Mouse (Mus musculus) layer of hippocampus, postnatal 14 days (tissue): ENCODE results near the gene Gm49450. TPM values are rescaled to one million over a fixed set of nuclear protein-coding genes. Genes with fewer than 3 reads are reported as not detected.
A peak's percentile ranks its signal among the peaks of the same experiment; 100 is the strongest.
"Not testable (repeated sequence)": the region's sequence is repeated elsewhere in the genome, so short reads cannot be mapped to it uniquely, and the experiment has no call there.

ENCODE experiments used
- DNase-seq, 2 experiments: peaks; one replicate each; pipeline ENCODE4 v3.0.0; 2021 to 2022; ENCODE audit warnings: low spot score in 2 of 2, mixed read lengths in 1 of 2
- total RNA-seq, 2 experiments: library from RNA; stranded (reverse); gene quantifications; 2 replicates each; pipeline ENCODE4 v1.2.3; 2021

The Gm49450 gene
- total RNA-seq, 2 experiments from 2014 or later = not detected

DNA sequence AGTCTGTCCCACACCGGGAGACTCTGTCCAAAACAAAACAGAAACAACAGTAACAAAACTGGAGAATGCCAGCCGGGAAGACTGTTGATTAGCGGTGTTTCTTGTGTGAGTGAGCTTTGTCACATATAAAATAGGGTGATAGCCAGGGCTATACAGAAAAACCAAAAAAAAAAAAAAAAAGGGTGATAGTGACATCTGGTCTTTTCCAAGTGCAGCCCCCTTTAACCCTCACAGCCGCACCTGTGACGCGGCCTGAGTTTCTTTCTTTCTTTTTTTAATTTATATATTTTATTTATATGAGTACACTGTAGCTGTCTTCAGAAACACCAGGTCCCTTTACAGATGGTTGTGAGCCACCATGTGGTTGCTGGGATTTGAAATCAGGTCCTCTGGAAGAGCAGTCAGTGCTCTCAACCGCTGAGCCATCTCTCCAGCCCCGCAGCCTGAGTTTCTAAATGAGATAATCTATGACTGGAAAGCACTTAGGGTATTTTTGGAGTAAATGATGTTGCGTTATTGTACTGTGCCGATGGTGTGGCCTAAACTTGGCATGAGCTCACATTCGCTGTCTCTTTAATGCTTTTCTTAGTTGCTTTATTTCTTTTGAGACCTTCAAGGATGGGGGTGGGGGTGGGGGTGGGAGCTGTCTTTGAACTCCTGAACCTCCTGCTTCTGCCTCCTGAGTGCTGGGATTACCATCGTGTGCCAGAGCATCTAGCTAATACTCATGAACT is 32.8 kb upstream of the Gm49450 start:
- DNase-seq = no peak

DNA sequence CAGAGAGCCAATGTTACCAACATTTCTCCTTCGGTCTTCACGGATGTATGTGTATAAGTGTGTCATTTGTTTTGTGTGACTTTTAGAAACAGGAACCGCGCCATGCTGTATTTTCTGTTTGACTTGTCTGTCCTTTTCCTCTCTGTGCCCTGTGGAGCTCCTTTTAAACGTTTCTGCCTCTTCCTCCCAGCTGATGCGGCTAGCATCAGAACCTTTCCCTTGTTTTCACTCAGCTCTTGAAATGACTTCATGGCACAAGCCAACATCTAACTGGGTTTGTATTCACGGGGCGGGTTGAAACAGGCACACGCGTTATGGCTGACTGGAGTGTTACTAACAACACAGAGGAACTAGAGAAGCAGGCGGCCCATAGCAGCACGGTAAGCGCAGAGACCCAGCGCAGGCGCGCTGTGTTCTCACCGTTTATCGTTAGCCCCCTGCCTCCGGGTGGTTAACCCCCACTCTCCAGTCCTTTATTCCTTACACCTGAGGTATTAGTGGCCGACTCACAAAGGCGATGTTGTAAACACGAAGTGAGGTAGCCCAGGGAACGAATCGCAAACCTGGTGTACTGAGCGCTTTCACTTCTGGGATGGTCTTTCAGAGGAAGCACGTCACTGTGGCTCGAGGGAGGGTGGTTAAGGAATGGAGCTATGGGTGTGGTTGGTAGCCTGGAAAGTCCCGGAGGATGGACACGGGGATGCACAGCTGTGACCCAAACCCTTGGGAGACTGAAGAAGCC is 32.1 kb upstream of the Gm49450 start:
- DNase-seq = peak; percentile 81 to 82

DNA sequence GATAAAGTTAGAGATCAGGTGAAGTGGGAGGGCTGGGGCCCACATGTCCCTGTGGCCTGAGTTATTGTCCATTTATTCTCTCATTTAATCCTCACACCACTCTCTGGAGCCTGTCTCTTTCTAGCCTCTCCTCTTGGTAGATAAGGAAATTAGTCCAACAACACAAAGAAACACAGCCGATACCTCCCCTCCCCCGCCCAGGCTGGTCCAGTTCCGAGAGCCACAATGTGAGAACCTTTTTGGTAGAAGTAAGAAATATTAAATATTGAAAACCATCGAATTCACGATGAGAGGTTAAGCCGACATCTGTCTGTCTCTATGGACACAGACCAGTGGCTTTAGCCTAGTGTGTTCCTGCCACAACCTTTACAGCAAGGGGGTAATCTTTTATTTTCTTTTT is 31.3 kb upstream of the Gm49450 start:
- DNase-seq = no peak

DNA sequence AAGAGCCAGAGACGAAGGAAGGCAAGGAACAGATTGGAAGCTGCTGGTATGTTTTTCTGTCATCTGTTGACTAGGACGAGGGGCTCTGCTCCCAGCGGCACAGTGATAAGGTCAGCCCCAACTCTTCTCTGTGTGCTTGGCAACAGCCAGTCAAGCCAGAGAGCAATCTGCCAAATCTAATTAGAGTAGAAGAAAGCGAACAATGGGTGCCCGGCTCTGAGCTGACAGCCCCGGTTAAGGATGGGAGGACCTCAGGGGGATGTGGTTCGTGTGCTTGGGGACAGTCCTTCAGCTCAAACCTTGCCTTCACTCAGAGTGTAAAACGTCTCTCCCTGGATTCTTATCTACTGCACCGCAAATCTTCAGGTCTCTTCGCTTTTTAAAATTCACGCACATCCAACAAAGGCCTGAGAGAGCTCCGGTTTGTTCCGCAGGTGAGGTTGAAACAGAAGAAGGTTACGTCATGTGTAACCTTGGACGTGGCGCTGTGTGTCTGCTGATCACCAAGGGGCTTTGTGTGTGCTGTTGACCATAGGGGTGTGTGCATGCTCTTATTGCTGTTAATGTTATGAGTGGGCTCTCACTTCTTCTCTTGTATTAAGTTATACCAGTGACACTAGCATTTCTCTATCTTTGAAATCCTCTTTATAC is 30.2 kb upstream of the Gm49450 start:
- peak in 1 of 2 experiments; percentile 69 for DNase-seq

DNA sequence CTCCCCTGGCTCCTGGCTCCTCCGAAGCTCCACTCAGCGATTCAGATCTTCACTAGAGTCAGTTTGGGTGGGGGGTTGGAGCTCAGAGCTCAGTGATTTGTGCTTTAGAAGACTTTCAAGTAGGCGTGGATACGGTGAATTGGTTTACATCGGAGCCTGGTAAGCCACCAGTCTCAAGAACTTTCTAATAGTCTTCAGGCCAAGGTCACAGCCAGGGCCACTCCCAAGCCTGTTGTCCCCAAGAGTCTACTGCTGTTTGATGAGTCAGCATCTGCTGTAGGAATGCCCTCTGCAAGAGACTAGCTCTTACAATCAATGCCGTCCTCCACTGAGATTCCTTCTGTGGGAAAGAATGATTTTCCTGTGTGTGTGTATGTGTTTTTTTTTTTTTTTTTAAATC is 28.7 kb upstream of the Gm49450 start:
- no peak for DNase-seq

DNA sequence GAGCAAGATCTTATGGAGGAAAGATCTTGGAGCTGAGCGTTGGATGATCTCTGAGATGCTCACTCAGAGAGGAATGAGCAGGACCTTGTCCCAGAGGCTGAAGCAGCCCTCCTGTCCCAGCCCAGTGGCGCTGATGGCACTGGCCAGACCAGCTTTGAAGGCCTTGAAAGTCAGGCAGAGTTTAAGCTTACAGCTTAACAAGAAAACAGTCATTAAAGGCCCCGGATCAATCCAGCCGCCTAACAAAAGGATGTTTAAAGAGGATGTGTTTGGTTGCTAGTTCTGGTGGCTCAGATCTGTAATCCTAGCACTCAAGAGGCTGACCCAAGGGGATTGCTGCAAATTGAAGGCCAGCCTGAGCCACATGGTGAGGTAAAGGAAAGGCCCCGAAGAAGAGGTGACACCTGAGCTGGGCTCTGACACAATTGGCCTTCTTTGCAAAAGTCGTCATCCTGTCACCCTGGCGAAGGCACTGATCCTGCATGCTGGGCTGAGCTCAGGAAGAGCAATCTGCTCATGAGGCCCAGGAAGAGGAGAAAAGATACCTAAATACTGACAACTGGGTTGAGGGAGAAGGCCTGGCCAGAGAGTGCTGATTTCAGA is 26.8 kb upstream of the Gm49450 start:
- DNase-seq = no peak

DNA sequence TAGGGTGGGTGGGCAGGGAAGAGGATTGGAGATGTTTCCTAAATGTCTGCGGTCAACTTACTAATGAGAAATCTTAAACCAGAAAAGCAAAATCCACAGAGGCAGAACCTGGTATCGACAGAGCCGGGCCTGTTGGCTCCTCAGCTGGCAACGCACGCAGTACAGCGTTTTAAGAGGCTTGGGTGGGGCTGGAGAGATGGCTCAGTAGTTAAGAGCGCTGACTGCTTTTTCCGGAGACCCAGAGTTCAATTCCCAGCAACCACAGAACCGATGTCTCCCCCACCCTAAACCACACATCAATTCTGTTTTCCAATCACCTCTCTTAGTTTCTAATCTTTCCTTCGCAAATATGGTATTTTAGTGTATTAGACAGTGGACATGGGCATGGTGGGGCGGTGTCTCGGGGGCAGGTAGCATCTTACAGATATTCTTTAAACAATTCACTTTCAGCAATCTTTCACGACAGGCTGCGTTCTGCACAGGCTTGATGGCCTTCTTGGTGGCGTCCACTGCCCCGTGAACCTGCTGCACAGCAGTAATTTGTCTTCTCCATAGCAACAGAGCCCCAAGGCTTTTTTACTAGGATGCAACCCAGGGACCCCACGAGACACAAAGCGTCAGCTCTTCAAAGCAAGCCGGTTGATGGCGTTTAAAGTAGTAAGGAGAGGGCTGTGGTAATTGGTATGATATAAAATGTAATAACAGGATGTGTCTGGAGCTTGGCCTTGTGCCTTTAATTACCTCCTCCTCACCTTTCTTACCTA is 25.2 kb upstream of the Gm49450 start:
- DNase-seq = no peak

DNA sequence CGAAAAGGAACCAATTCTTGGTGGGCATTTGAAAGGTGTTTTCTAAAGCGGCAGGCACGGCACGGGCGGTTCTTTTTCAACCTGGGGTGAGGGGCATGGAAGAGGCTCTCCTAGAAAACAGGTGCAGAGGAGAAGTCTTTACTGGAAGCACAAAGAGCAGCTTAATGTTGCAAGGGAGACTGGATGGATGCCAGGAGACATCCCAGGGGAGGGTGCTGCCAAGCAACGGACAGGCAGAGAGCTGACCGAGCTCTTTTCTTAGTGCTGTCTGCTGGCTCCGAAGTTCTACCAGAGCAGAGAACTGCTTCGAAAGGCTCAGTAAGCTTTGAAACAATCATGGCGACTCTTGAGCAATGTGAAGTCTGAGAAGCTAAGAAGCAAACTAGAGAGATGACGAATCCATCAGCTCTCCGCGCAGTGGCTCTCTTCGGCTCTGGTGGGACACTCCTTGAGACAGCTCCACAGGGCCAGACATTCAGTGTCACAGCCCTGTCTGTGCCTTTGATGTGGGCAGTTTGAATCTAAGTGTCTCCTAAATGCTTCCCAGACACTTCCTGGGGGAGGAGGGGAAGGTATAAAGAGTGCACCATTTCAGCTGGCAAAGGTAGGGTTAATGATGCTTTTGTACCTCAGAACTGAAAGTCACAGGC is 24.5 kb upstream of the Gm49450 start:
- peak in 1 of 2 experiments; percentile 71 for DNase-seq

DNA sequence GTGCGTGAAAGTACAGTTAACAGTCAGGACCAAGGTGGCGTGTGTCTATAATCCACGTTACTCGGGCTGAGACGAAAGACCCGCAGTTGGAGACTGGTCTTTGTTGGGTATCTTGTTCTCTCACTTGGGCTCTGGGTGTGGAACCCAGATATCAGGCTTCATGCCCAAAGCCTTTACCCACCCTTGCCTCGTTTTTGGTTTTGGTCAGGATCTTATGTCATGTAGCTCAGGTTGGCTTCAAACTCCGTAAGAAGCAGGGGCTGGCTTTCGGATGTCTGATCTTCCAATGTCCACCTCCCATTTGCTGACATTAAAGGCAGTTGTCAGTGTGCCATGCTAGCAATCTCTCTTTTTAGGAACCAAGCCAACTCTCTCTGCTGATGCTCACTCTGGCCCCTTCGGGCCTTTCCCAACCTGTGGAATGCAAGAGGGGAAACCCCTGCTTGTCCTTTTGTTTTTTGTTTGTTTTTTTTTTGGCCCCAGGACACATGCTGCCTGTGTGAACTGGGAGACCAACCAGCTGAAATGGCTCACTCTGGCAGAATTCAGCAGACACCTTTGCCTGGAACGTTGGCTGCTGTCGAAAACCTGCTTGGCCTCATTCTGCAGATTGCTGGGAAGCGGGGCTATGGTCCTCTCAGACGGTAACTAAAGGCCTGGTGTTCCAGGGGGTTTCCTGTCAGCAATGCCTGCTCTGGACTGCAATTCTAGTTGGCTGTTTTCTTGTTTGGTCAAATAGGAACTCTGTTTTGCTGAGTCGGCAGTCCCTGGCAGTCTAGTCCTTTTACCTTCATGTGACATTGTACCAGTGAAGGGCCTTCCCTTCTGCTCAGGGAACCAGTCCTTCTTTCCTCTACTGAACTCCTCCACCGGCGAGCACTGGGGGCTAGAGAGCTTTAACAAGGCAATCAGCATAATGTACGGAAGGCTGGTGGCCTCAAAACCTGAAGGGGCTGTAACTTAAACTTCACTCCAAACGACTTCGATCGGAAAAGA is 23.7 kb upstream of the Gm49450 start:
- no peak for DNase-seq

DNA sequence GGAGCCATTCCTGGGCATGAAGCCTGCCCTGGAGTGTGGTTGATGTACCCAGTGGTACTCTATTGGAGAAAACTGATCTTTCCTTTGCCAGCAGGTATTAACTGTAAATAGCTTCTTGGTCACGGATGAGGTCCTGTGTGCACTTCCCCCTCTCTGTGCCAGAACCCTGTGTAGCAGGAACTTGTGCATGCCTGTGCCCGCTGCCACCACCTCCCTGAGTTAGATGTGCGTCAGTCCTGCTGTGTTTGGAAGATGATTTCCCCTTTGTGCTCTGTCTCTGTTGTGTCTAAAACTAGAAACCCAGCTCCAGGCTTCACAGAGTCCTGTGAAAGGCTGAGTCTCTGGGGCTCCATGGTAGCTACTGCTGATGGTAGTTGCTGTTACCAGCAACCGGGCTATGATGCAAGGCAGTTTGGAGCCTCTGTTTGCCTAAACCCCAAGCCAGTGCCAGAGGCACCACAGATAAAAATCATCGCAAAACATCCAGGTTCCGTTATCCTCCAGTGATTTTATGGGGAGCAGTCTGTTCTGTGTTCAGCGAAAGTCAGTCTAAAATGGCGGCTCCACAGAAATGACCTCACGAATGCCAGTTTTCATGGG is 19.8 kb upstream of the Gm49450 start:
- no peak for DNase-seq

DNA sequence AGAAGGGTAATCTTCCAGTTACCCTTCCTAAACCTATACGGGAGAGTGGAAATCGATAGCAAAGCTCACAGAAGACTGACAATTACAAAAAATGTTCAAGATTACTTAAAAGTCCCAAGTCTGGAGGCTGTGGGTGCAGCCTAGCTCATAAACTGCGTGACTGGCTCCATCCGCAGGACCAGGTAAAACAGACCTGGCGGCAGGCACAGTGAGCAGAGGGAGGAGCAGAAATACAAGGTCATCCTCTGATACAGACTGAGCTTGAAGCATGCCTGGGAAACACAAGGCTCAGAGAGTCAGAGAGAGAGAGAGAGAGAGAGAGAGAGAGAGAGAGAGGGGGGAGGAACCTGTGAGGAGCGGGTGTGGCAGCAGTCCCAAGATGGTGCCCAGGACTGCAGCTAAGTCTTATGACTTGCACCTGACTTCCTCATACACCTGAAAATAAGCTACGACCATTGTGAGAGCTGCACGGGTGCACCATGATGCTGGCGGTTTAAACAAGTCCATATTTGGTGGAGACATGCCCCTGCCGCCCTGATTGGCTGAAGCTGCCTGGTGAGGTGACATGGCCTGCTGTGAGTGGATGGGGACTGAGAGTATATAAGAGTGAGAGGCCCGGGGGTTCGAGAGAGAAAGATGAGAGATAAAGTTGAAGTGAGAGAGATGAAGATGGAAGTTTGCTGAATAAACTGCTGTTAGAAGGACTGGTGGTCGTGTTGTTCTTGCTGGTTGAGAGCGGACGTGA is 18.4 kb upstream of the Gm49450 start:
- DNase-seq = not testable (repeated sequence)

DNA sequence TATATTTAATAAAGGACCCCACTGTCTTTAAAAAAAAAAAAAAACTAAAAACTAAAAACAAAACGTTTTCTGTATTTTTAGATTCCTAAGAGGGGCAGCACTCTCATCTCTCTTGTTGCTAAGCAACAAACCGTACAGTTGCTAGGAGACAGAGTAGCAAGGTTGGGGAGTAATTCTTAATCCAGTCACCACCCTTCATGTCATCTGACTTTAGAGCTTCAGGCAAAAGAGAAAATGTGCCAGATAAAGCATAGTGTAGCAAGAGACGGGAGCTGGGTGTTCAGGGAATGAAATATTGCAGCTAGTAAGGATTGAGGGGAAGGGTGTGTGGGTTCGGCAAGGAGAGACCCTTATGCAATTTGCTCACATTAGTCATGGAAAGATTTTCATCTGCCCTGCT is 17.8 kb upstream of the Gm49450 start:
- peak in 1 of 2 experiments; percentile 85 for DNase-seq

DNA sequence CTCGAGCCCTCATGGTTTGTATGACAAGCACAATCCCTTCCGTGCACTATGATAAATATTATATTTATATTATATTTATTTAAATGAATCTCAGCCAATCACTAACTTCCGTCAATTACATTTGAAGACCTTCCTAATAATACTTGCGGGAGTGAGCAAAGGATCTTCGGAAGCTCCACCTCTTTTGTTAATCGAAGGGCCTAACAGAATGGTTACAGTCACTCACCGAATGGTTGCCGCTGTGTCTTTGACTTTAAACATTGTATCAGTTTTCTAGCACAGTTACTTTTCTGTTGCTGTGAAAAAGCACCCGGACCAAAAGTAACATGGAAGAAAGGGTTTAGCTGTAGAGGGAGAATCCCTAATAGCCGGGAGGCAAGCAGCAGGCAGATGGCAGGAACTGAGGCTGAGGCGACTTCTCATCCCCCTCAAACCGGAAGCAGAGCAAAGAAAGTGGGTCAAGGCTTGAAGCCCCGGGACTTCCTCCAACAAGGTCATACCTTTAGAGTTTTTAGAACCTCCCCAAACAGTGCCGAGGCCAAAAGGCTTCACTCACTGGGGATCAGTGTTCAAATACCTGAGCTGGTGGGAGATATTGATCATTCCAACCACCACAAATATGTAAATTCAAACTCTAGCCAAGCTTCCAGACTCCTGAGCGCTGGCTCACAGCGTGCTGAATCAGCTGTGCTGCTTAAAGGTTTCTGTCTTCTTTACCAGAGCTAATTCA is 16.2 kb upstream of the Gm49450 start:
- no peak for DNase-seq

DNA sequence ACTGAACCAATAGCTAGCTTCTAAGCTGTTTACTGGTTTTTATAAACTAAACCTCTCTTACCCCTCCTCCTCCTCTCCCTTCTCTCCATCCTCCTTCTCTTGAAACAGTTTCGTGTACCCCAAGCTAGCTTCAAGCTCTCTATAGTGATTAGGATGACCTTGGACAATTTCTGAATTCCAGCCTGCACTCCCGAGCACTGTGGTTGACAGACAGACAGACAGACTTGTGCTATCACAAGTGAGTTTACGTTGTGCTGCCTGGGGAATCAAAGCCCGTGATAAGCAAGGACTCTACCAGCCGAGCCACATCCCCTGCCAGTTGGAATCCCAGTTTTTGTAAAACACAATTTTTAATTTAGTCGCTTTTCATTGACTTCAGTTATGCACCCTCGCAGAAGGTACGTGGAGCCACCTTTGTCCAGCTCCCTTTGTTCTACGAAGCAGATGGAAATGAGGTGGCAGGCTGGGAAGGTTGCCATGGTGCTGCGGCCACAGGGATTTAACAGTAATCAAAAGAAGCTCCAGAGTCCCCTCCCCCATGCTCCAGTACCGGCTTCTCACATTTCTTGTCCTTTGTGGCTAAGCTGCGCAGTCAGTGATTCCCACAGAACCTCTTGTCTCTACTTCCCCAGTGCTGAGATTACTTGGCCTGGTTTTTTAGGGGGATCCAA is 15.5 kb upstream of the Gm49450 start:
- DNase-seq = peak in 1 of 2 experiments; percentile 69

DNA sequence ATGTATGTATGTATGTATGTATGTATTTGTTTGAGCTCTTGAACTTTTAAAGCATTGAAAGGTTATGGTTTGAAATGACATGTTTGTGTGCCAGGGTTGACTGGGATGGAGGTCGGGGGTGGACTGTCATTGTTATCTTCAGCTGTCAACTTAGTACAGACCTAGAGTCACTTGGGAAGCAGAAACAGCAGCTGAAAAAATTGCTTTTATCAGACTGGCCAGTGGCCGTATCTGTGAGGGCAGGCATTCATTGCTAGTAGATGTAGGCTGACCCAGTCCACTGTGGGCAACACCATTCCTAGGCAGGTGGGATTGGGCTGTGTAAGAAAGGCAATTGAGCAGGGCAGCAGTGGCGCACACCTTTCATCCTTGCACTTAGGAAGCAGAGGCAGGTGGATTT is 6.2 kb upstream of the Gm49450 start:
- no peak for DNase-seq

DNA sequence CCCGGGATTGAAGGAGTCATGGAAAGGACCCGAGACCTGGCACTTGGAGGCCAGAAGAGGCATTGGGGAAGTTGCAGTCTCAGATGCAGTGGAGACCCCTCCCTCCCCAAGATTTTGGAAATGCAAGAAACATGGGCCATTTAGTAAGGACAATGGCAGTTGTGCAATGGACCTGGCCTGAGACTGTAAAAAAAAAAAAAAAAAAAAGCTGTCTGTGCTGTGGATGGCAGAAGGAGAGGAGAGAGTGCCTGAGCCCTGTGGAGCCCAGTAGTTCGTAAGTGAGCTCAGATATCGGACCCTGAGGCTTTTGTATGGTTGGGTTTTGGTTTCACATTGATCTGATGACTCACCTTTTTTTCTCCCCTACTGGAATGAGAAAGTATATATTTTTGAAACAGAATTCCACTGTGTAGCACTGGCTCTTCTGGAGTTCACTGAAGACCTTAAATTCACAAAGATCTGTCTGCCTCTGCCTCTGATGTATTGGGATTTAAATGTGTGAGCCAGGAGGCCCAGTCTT is 5.6 kb upstream of the Gm49450 start:
- no peak for DNase-seq

DNA sequence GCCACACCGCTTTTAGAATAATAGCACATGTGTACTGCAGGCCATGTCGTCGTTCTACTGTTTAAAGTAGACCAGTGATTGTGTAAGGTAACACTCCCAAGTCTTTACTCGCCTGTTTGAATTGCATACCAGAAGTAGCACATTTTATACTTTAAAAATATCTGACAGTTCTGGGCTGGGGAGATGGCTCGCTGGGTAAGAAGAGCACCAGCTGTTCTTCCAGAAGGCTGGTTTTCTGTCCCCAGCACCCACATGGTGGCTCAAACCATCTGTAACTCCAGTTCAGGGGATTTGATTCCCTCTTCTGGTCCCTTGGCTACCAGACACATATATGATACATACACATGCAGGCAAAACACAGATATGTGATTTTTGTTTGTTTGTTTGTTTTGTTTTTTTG is 4.1 kb upstream of the Gm49450 start:
- DNase-seq = no peak
